Mouse (Mus musculus) embryonic fibroblast, embryonic 13.5 days (primary cell): ENCODE measurements around the gene Inhba.

Source experiments
- CTCF ChIP-seq: IDR thresholded peaks from 2 replicates; pipeline ENCODE4 v1.5.1; 2011; ENCODE audit warnings: mild to moderate bottlenecking, control low read depth, low read length, moderate library complexity, borderline replicate concordance; ENCODE audit not compliant: insufficient read depth
- POLR2A ChIP-seq: IDR thresholded peaks from 2 replicates; pipeline ENCODE4 v1.6.1; 2011; ENCODE audit warnings: low read depth, mild to moderate bottlenecking, control low read depth, low read length, moderate library complexity

GRCm38 (mm10) chr13:16032425-16032824, 20.8 kb downstream of the Inhba start:
- TF ChIP-seq POLR2A = no peak
- no peak for TF ChIP-seq CTCF
